Mouse (Mus musculus) cerebellum, adult 2 months (tissue): Measurements from ENCODE around the gene Gm49387.

Experiments used
- CTCF ChIP-seq: fragments of 200-500 bp; IDR thresholded peaks from 2 replicates; pipeline ENCODE4 v1.5.1; 2011; ENCODE audit warnings: low read depth, mild to moderate bottlenecking, control low read depth, low read length, moderate library complexity, borderline replicate concordance; ENCODE audit not compliant: insufficient read depth
- POLR2A ChIP-seq: fragments of 200-500 bp; IDR thresholded peaks from 2 replicates; pipeline ENCODE4 v1.6.1; 2011; ENCODE audit warnings: low read length, control low read depth, borderline replicate concordance; ENCODE audit not compliant: insufficient read depth

GRCm38 (mm10) chr14:31640890-31641505 lies 320 bp upstream of the Gm49387 start, which contains the start of the genes Btd and Hacl1:
- TF ChIP-seq CTCF (no peak), POLR2A (no peak)
